Mouse (Mus musculus): ENCODE results near the gene Papss2.
A peak's percentile ranks its signal among the peaks of the same experiment; 100 is the strongest.

Papss2 gene

DNA sequence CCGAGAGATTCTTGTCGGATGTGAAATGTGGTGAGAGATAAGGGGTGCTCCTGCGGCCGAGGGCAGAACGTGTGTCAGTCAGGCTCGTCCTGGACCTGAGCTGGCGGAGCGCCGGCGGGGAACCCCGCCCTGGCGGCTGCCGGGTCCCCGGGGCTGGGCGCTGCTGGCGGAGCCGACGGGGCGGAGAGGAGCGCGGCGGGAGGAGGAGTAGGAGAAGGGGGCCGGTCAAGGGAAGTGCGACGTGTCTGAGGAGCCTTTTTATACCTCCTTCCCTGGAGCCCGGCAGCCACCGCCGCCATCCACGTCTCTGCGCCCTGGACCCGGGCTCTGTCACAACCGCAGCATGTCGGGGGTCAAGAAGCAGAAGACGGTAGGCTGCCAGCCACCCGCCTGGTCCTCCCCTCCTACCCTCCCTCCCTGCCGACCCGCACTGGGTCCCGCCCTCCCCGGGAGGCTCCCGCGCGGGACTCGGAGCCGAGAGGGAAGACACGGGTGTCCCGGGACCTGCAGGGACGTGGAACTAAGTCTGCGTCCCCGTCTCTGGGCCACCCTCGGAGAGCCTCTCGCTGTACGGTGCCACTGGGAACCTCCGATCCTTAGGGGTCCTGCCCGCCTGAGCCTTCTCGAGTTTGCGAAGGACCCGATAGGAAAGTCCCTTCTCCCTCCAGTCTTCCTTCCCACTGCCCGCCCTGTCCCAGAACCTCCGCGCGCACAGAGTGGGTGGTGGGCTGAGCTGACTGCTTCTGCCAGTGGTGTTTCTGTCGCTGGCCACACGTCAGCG, at the start of gene Papss2:
Papss2 (plus strand) TSS at position 285 of the 781 bp plus-strand sequence.
- DNase-seq = peak; percentile 16 to 19

DNA sequence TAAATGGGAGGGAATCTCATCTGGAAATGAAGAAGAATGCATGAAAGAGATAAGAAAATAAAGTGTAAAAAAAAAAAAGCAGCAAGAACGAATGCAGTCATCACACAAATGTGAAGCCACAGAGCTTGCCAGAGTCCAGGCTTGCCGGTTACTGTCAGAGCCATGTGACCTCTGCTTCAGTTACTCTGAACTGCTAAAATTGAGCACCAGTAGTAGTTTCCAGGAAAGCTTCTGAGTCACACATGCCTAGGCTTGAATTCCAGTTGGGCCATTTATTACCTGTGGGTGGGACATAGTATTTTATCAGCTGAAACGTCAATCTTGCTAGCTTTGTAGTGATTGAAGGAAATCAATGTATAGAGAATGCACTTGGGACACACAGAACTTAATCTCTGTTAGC, 48.2 kb upstream of the Papss2 start:
- DNase-seq = no peak

DNA sequence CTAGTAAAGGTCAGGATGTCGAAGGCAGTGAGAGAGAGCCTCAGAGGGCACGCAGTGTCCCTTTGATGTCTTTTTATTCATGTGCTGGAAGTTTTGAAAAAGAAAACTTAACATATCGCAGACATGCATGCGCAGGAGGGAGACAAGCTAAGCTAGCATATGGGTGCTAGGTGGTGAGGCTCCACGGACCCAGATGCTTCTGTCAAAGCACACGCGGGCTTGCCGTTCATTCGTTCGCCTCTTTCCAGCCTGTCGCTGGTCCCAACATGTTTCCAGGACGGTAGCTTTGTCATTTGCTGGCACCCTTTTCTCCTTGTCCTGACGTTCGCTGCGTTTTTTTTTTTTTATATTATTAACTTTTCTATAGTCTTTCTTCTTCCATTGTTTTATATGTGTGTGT, 47.4 kb upstream of the Papss2 start:
- no peak for DNase-seq

GRCm38 (mm10) chr19:32550446-32550845, 45.1 kb upstream of the Papss2 start:
- DNase-seq = no peak

DNA sequence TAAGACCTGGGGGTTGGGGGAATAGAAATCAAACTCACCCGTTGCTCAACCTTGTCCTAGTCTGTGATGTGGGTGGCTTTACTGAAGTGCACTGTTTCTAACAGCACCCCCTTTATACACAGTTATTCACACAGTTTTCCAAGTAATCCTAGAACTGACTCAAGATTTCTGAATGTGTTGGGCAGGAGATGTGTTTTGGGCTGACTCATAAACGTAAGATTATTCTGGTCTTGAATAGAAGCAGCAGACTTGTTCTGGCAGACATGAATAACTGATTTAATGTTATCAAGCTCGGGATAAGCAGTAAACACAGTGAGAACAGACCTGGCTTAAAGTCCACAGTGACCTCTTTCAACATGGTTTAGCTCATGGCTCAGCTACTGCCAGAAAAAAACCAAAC, 44.1 kb upstream of the Papss2 start:
- DNase-seq = no peak

- no peak for DNase-seq
These were observed 43.5 kb upstream of the Papss2 start for GRCm38 (mm10) chr19:32552106-32552505.

DNA sequence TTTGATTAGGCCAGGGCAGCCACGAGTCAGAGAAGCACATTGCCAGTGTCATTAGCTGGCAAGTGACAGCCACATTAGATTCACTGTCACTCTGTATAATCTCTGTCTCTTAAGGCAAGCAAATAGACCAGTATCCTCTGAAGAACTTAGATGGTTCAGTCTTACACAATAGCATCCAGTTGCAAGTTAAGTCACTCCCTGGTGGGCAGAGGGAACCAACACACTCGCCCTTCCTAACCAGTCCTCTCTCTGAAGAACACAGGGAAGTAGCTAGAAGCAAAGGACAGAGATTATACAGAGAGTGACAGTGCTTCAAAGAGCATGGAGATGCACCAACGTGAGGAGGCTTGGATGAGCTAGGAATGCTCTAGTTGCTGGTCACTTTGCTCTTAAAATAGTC, 42.3 kb upstream of the Papss2 start:
- DNase-seq = no peak

- peak; percentile 40 to 55 for DNase-seq
These were observed 40.3 kb upstream of the Papss2 start for GRCm38 (mm10) chr19:32555257-32555656.

DNA sequence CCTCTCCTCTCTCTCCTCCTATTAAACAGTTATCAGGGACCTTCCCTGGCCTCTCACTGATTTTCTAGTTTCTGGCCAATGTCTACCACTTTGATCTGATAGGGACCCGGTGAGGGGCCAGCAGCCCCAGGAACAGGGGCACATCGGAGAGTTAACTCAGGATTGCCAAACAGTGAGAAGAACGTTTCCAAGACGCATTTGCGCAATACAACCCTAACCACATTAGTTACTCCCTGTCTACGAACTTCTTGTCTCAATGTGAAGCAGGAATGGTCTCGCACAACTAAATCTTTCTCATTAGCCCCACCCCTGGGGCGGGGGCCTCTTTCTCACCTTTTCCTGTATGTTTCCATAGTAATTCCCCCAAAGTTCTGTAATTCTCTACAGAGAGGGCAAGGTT, 28.6 kb upstream of the Papss2 start:
- no peak for DNase-seq

GRCm38 (mm10) chr19:32567447-32567846, 28.1 kb upstream of the Papss2 start:
- DNase-seq = no peak

DNA sequence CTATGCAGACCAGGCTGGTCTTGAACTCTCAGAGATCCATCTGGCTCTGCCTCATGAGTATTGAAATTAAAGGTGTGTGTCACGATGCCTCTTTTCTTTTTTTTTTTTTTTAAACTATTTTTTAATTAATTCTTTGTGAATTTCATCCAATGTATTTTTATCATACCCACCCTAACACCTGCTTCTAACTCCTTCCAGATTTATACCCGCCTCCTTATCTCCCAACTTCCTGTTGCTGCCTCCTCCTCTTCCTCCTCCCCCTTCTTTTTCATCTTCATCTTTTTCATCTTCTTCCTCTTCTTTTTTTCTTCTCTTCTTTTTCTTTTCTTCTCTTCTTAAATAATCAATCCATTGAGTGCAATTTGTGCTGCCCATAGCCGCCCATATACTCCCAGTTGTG, 27.1 kb upstream of the Papss2 start:
- no peak for DNase-seq

GRCm38 (mm10) chr19:32568961-32569653, 26.5 kb upstream of the Papss2 start:
- DNase-seq = no peak

DNA sequence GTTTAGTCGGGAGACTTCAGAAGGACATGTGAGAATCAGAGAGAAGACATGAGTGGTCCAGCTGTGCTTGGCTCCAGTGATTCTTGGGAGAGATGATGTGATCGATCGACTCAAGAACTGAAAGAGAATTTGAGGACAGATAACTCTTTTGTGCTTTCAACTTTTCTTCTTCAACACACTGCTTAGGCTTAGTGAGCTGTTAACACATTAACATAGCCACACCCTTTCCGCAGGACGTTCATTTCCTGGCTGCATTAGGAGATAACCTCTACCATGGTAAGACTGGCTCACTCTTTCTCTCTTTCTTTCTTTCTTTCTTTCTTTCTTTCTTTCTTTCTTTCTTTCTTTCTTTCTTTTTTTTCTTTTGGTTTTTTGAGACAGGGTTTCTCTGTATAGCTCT, 25.9 kb upstream of the Papss2 start:
- DNase-seq = no peak

DNA sequence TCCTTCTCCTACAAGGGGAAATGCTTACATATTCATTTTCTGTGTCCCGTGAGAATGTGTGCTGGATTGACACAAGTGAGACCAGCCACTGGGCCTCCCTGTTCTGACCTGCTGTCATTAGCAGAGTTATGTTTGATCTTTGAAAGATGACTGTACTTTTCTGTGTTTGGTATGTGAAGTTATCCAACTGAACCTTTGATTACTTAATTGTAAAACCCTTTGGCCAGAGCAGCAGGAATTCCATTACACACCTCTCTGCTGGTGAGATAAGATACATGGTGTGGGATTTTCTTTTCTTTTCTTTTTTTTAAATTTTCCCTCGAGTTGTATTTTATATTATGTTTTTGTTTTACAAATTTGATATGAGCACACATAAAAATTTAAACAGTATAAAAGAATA, 23.4 kb upstream of the Papss2 start:
- no peak for DNase-seq

- no peak for DNase-seq
These were observed 22.3 kb upstream of the Papss2 start for GRCm38 (mm10) chr19:32573259-32573658.

DNA sequence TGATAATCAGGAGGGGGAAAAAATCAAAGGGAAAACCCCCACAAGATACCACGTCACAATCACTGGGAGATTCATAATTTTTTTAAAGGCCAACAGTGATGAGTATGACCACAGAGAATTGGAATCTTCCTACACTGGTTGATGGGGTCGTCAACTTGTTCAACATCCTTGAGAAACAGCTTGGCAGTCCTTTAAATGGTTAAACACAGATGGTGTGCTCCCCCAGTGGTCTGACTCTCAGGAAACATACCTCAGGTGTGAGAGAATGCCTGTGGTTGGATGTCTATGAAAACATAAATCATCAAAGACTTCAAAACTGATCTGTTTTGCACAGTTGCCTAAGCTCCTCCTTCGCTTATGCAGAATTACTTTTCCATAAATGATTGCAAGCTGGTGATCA, 20.7 kb upstream of the Papss2 start:
- no peak for DNase-seq

DNA sequence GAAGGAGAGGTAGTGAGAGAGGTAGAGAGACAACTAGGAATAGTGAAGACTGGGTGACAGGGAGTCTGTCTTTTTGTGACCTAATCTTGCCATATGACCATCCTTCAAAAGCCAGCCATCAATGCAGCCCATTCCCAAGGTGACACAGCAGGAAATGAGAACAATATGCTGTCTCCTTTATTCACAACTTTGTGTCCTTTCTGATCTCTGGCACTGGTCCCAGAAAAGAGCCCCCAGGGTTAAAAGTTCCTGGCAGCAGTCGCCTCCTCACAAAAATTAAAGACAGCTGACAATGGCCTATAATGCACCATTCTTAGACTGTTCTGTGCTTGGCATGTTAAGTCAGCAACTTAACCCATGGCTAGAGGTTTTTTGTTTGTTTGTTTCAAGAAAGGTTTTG, 17.8 kb upstream of the Papss2 start:
- DNase-seq = peak in 1 of 2 experiments; percentile 11

GRCm38 (mm10) chr19:32583091-32583766, 12.4 kb upstream of the Papss2 start:
- DNase-seq = no peak

DNA sequence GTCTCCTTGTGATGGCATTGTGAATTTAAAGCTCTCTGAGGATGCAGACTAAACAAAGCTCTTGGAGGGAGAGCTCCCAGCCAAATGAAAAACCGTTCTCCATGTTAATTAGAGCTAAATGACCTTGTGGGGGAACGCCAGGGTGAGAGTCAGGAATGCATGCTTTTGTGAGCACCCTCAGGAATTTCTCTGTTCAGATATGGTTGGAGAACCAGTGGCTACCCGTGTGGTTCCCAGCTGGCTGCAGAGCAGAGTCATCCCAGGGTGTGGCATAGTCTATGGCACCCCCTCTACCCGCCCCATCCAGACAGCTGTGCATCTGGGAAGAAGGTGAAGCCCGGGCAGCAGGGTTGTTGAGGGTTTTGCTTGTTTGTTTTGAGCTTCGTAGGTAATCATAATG, 7.9 kb upstream of the Papss2 start:
- no peak for DNase-seq

GRCm38 (mm10) chr19:32592749-32593148, 2.8 kb upstream of the Papss2 start:
- no peak for DNase-seq

- DNase-seq = no peak
These were observed 1.7 kb upstream of the Papss2 start for GRCm38 (mm10) chr19:32593870-32594269.

- no peak for DNase-seq
These were observed 472 bp upstream of the Papss2 start for GRCm38 (mm10) chr19:32595131-32595505.

DNA sequence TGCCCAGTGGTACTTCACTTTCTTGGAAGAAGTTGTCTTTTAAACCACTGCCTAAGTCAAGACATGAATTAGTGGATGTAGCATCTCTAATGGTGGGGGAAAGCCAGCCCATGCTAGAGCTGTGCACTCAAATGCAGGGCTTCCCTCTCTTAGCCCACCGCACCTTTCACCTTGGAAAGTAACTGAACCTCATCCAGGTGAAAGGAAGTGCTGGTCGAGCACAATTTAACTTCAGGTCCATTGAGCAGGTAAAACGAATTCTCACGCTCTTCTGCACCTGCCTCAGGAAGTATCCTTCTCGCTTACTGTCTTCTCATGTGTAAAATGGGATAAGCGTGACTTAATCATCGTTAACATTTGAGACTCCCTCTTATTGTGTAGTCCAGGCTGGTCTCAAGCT, 3.4 kb downstream of the Papss2 start:
- DNase-seq = no peak

DNA sequence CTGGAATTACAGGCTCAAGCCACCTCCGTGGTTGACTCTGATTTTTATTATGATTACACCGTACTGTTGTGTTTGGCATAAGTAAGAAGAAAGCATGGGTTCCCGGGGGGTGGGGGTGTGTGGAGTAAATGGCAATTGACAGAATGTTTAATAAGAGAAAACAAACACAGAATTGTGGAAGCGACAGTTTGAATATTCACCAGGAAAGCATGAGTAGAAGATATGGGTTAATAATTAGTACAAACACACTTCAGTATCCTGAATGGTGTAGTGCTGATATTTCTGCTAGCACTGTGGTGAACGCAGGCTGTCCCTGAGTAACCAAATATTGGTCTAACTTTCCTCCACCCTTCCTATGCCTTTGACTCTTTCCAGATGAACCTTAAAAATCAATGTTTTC, 3.8 kb downstream of the Papss2 start:
- DNase-seq = no peak

Data from cerebellum, postnatal 14 days (tissue).